Mouse (Mus musculus) retina, postnatal 1 day (tissue): Measurements from ENCODE around the gene Ccnj.
A peak's percentile ranks its signal among the peaks of the same experiment; 100 is the strongest.

Experiments used
- DNase-seq: peaks from one replicate; pipeline ENCODE4 v3.0.0-alpha.2; 2012

Ccnj gene

DNA sequence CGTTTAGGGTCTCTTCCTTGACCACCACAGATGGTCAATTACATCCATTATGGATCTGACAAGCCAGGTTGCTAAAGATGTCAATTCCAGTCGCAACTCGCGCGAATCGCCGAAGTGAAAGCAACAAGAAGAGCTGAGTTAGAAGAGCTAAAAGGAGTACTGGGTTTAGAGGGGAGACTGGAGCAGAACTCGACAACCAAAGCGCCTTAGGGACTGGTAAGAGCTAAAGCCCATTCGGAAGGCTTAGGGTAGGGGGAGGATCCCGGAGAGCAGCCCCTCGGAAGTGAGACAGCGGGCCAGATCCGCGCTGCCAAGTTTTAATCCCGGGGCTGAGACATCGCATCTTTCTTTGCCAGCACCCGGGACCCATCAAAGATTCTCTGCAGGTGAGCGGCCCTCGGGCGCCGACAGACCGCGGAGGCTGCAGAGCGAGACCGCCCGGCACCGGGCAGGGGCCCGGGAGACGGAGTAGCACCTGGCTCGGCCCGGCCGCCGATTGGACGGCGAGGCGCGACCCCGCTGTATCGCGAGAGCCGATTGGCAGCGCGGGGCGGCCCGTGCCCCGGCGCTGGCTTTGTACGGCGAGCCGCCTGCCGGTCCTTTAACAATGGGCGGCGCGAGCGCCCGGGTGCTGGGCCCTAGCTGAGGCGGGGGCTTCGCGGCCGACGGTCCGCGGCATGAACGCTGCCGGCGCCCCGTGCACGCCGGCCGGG lies at the start of gene Ccnj:
Gene Ccnj, plus strand, starts transcription at position 577 of the 713 bp plus-strand sequence.
- peak; percentile 93 for DNase-seq

DNA sequence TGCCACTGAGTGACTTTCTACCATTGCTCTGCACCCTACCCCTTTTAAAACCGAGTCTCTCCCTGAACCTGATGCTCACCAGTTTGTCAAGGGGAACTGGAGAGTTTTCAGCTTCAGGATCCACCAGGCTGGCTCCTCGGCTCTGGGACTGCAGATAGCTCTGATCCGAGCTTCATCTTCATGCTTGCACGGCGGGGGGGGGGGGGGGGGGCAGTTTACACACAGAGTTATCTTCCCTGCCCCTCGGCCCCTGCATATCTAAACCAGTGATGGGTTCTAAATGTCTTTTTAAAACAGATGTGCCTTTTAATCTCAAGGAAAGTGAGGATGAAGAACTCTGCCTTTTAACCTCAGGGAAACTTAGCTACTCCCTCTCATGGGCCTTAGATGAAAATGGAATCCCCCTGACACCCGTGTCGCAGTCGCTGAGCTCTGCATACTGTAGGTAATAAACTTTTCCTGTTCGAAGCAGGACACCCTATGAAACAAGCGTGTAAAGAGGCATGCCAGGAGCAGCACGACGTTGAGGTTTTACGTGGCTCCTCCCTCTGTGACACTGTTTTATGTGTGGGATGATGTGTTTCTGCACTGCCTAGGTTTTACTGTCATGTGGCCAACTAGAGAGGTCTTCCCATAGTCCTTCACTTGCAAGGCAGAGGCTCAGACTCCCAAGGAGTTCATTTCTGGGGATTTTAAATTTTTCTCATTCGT lies 42.9 kb upstream of the Ccnj start:
- no peak for DNase-seq

DNA sequence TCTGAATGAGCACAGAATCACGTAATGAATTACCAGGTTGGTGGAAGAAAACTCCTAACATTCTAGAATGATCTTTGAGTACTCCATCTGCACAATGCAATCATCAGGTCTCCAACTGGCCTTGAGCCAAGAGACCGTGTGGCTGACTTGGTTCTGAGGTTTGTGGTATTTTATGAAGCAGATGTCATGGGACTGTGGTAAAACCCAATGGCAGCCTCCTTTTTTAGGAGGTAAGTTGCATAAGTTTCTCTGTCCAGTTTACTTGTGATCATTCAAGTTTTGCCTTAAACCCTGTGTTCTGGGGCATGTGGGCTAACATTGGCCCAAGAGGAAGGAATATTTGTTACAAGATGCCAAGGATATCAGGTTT lies 42.4 kb upstream of the Ccnj start:
- DNase-seq: no peak

DNA sequence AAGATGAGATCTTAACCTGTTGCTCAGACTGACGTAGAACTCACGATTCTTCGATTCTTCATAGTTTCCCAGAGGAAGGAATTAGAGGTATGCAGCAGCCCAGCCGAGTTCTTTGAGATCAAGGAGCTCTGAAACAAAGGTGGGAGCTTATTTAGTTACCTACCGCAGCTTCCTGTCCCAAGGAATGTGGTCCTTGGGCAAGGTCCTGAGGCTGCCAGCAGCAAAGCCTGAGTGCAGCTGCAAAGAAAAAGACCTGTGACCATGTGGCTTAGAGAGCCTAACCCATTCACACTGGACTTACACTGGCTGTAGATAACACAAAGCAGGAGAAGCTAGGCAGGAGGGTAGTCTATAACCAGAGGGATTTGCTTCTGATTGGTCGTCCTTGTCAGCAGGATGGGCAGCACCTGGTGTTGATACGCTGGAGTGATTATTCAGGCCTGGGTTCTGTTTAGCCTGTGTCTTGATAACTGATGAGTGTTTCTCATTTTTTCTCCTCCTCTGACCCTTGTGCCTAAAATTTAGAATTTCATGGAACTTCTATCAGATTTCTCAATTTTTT lies 25.8 kb upstream of the Ccnj start:
- no peak for DNase-seq

DNA sequence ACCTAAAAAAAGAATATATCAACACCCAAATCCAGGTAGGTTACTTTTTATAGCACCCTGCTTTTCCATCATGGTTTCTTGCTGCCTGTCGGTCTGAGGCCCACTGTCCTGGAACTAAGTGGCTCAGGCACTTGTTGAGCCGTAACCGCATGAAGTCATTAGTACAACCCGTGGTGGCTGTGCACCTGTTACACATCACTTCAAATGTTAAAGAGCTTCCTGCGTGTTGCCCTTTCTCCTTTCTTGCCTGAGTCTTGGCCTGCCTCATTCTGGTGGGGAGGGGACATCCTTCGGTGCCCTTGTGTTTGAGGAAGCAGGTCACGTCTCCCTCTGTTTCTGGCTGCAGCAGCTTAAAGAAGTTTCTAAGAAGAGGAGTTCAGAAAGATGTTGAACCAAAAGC lies 21.2 kb upstream of the Ccnj start:
- DNase-seq: no peak

DNA sequence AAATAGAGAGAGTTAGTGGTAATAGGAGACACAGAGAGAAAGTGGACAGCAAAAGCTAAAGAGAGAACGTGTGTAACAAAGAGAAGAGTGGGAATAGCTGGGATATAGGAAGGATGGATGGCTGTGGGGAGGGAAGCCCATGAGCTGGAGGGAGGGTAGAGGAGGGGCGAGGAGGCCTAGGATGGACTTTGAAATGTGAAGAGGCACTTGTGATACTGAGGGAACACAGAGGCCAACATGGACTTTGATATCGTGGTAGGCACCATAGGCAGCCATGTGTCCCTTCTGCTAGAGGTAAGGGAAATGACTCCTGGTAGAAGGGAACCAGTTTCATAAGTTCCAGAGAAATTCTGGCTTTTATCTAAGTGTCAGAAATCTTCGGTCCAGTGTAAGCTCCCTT lies 19.2 kb upstream of the Ccnj start:
- no peak for DNase-seq

DNA sequence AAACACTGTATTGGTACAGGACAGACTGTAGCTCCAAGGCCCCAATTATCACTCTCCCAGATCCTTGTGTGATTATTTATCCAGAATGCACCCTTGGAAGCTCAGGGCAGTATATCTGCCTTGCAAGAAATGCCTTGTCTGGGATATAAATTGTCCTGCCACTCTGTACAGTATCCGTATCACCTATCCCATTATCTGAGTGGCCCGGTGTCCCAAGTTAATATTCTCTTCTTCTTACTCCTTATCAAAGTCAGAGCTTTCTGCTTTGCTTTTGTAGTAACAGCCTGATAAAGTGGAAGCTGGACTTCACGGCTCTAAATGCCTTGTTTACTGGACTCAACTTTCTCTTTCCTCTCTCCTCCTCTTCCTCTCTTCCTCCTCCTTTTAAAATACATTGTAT lies 18.3 kb upstream of the Ccnj start:
- no peak for DNase-seq

DNA sequence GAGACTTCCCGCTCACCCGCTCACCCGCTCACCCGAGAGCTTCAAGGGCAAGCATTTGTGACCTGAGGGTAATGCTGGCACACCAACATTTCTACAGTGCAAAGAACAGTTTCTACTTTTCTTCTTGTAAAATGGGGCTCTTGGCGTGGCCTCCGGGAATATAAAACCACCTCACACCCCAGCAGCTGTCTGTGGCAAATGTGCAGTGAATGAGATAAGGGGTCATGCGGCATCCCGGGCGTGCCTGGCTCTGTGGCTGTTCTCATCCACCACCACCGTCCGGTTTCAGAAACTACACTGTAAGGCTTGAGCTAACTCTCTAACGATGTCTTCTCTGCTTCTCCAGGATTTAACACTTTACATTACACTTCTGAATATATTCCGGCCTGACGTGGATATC lies 17.7 kb upstream of the Ccnj start:
- DNase-seq: no peak

DNA sequence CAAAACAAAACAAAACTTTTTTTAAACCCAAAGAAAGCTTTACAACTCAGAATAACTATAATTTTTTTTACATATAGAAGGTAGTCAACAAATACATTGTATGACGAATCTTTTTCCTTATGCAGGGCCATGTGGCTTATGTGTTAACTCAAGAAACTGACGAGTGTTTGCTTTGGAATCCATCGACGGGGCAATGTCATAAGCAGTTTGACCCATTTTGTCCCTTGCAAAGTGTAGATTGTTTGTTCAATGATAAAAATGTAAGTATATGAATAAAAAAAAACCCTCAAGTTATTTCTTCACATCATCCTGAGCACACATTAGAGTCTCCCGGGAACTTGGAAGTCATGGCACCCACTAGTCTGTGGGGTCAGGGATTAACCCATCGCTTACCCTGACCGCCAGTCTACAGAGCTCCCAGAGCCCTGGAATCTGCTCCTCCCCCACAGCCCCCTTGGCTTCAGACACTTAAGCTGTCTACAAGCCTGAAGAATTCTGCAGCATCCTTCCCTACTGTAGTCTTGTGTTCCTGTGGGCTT lies 15.4 kb upstream of the Ccnj start:
- no peak for DNase-seq

DNA sequence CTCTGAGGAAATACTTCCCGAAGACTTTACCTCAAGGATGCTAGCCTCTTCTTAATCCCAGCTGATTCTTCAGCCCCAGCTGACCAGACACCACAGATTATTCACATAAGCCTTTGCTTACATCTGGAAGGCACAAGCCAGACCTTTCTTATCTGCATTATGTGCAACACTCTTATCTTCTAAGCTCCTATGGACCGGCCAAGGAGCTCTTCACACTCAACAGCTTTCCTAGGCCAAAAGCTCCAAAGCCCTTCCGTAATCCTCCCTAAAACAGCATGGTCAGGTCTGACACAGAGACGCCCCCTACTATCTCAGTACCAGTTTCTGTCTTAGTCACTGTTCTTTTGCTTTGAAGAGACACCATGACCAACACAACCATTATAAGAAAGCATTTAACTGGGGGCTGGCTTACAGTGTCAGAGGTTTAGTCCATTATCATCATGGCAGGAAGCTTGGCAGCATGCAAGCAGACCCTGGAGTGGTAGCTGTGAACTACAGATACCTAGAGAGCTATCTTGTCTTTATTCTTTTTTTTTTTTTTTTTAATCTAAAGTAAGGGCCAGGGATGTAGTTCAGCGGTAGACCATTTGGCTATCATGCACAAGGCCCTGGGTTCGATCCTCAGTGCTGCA lies 13.1 kb upstream of the Ccnj start:
- DNase-seq: no peak

DNA sequence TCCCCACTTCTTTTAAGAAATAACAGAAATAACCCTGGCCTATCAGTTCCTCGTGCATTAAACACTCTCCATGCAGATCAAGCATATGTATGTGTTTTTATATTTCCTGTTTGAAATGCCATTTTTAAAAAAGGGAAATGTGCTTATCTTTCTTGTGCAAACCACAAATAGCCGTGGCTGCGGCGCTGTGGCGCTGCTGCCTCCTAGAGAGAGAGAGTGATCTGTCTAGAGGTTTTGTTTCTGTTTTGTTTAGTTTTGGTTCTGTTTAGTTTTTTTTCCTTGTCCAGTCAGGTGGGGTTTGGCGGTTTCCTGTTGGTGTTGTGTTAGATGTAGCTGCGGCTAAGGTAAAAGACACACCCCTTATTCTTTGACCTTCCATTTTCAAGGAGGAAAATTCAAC lies 12.3 kb upstream of the Ccnj start:
- no peak for DNase-seq

DNA sequence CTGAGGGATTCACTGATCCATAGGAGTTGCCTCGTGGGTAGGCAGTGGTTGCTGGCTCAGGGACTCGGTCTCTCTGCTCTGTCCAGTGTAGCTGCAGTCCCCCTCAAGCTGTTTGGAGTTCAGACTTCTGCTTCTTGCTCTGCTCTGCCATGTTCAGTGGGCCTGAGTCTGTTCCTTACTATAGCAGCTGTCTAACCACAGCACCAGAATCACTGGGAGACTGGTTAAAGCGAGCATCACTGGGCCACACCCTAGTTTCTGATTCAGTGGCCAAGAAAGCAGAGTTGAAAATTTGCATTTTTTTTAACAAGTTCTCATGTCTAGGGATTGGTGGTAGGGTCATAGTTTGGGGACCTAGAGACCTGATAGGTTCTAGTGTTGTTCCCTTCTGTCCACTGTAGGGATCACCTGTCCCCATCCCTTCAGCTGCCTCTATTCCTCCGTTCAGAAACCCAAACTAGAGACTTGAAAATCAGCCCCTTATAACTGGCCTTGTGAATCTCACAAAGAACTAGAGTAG lies 9.7 kb upstream of the Ccnj start:
- DNase-seq: no peak

DNA sequence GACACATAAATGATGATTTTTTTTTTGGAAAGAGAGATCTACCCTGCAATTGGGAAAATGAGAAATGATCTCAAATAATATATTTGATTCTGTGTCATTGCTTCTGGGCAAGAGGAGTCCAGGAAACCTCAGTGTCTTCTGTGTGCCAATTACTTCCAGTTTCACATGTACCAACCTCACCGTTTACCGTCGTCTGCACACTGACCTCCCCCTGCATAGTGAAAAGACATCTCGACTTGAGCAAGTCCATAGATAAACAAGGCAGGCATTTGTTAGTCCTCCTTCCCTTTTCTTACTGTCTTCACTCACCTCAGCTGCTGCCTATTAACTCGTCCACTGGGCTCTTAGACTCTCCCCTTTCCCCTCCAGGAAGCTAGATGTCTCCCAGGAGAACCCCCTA lies 5.4 kb upstream of the Ccnj start:
- no peak for DNase-seq

DNA sequence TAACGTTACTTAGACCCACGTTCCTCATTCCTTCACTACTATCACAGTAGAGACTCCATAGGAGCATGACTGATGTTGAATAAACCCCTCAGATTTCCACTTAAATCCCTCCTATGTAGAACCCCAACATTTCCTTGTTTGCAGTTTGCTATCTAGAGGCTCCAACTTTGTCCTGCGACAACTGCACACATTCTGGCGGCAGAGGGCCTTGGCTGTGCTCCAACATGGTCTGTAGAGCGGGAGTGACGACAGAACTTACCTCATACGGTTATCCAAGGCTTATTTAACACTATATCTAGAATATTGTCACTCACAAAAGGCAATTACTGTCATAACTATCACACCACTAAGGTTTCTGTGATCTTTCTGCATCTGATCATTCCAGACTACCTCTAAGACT lies 4.3 kb upstream of the Ccnj start:
- DNase-seq: no peak

DNA sequence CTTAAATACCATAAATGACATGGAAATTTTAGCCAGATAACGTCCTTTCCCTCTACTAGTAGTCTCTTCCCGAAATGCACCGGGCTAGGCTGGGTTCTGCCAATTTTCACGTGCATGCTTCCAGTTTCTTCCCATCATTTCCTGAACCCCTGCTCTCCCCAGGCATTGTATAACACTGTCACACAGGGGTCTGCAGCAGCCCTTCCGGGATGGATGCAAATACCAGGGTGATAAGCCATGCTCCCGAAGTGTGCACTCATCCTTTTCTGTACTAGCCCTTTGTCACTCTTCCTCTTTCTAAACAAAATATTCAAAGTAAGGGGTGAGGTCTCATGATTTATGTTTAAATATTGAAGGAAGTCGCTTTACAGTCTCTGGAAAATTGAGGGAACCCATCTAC lies 881 bp upstream of the Ccnj start:
- no peak for DNase-seq

DNA sequence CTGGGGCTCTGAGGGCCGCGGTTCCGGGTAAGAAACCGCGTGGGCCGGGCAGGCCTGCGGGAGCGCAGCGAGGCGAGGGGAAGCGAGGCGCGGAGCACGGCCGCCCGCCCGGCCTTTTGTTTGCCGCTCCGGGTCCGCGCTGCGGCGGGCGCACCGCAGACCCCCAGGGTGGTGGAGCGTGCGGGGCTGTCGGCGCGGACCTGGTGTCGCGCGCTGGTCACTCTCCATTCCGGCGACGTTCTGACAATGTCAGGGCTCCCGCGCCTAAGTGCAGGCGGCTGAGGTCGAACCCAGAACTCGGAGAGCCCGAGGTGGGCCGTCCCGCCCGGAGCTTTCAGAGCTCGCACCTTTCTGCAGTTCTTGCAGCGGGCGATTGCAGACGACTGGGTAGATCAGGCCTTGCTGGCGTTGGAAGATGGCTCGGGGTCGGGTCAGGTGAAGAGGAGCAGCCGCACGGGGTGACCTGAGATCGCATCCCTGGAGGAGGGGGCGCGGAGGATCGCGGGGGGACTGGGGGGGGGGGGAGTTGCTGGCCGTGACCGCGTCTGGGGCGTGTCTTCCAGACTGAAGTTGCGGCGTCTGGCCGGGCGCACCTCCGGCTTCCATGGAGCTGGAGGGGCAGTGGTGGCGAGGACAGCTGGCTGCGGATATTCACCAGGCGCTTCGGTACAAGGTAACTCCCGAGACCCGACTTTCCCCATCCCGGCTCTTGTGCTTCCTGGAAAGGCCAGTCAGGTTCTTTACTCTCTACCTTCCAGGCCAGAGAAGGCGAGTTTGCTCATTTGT lies 530 bp downstream of the Ccnj start:
- peak; percentile 67 for DNase-seq

DNA sequence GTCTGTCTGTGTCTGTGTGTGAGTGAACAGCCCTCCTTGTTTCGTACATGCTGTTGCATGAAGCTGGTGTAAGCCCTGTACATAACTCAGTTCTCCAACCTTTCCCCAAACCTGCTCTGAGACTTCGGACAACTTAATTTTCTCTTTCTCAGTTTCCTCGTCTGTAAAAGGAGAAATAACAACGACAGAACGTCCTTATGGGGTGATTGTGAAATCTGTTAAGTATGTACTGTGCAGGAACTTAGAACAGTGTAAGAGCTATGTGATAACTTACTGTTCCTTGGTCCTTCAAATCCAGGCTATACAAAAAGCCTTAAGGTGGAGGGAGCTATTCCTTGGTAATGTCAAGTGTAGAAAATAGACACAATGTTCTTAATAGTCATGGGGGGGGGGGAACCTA lies 1.3 kb downstream of the Ccnj start:
- DNase-seq: no peak

DNA sequence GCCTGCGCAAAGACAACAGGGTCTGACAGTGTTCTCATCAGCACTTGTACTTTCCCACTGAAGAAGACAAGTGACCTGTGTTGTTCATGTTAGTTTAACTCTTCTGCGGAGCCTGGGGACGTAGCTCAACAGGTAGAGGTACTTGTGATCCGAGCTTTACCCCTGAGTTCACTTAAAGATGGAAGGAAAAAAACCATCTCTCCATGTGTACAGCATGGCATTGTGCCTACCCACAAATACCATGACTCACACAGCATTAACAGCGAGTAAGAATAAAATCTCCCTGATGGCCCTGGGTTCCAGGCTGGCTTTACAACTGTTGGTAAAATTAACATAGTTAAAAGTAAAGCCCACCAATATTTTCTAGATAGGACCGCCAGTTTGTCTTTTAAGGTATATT lies 3.4 kb downstream of the Ccnj start:
- DNase-seq: no peak

DNA sequence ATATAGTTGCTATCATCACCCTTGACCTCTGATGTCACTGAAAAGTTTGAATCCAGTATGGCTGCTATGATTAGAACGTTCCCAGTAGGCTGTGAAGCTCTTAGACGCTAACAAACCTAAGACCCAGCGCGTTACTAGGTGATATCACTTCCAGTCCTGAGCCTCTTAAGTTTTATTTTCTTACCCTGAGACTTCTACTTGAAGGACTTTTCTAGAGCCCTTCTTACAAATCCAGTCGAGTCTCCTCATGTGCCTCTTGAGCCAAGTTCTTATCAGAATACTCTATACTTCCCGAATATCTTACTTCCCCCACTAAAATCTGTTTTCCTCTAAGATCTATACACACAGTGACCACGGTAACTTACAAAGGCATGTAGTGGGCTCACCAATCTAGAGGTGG lies 7.1 kb downstream of the Ccnj start:
- no peak for DNase-seq

DNA sequence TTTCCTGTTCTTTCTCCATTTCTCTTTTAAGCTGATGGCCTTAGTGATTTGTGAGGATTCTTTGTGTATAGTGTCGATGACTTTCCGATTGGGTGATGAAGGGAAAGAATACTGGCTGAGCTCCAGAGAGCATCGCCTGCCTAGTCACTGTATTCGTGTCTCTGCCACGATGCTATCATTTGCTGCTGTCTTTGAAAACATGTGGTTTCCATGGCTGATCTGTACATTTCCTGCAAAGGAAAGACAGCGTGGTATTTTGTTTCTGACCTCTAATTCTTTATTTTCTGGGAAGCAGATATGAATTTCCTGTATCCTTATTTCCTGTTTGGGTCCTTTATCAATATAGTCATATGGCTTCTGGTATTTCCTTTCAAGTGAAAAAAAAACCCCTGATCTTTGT lies 9.2 kb downstream of the Ccnj start:
- DNase-seq: no peak

DNA sequence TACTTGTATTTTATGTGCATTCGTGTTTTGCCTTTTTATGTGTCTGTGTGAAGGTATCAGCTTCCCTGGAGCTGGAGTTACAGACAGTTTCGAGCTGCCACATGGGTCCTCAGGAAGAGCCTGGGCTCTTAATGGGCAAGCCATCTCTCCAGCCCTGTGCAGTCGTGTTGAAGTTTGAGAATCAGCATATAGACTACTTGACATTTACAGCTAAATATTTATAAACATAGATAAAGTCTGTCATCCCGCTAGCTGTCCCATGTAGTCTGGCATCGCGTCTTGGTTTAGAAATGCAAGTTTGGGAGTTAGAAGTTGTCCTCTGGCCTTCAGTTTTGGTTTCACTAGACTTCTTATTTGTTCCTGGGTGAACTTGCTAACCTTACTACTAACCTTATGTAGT lies 10.0 kb downstream of the Ccnj start:
- DNase-seq: no peak

DNA sequence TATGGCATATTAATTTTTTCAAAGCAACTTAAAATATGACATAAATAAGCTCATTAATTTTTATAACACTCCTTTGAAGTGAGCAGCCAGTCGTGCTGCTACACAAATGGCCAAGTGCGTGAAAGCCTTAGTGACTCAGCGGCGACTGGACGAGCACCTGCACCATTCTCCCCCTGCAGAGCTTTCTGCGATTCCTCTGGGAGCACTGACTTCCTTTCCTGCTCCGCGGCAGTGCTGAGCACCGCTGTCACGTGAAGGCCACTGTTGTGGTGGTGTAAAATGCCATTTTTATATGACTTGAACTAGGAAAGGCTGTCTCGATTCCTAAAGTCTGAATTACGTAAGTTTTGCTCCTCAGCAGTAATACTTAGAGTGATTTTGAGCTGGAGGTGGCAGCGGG lies 10.5 kb downstream of the Ccnj start:
- no peak for DNase-seq

DNA sequence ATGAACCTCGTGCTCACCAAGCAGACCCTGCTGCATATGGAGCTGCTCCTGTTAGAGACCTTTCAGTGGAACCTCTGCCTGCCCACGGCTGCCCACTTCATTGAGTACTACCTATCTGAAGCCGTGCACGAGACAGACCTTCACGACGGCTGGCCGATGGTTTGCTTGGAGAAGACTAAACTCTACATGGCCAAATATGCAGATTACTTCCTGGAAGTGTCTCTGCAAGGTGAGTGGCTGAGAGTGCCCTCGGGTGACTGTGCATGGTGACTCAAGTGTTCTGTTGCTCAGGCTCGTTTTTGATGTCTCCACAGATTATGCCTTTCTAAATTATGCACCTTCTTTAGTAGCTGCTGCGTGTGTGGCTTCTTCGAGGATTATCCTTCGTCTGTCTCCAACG lies 13.7 kb downstream of the Ccnj start:
- no peak for DNase-seq
